Mouse (Mus musculus) E14TG2a.4 (cell line): Measurements from ENCODE around the gene Stx1b.

Source experiments
- H3K27me3 ChIP-seq: 2 replicates; pipeline ENCODE4 v1.6.1; 2014; ENCODE audit warnings: low read length, control low read depth; ENCODE audit not compliant: insufficient read depth
- H3K36me3 ChIP-seq: 2 replicates; pipeline ENCODE4 v1.6.1; 2014; ENCODE audit warnings: low read length, control low read depth; ENCODE audit not compliant: insufficient read depth
- H3K4me1 ChIP-seq: replicated peaks from 2 replicates; pipeline ENCODE4 v1.6.1; 2014; ENCODE audit warnings: low read depth, low read length, control low read depth
- H3K4me3 ChIP-seq: replicated peaks from 2 replicates; pipeline ENCODE4 v1.5.1; 2014; ENCODE audit warnings: mild to moderate bottlenecking, low read length
- H3K9me3 ChIP-seq: 2 replicates; pipeline ENCODE4 v1.6.1; 2014; ENCODE audit warnings: low read length, control low read depth
- CTCF ChIP-seq: conservative IDR thresholded peaks from 2 replicates; pipeline ENCODE4 v1.5.1; 2014; ENCODE audit warnings: low read length
- NANOG ChIP-seq: IDR thresholded peaks from 2 replicates; pipeline ENCODE4 v1.6.1; 2014; ENCODE audit warnings: borderline replicate concordance, low read length, mixed read lengths
- POU5F1 ChIP-seq: IDR thresholded peaks from 2 replicates; pipeline ENCODE4 v1.6.1; 2014; ENCODE audit warnings: low read length, borderline replicate concordance

Stx1b gene

GRCm38 (mm10) chr7:127801010-127801621 is 23.2 kb downstream of the Stx1b start:
- no peak for TF ChIP-seq NANOG
- TF ChIP-seq CTCF, result no peak
- TF ChIP-seq POU5F1, result no peak
- Histone ChIP-seq H3K4me3 (peak overlapping the region; percentile 66), H3K4me1 (peaks cover 64% of the 10 kb centered on the region), H3K36me3 (peaks cover 64% of the 10 kb centered on the region), H3K27me3 (no peaks in the 10 kb centered on the region), H3K9me3 (no peaks in the 10 kb centered on the region)

DNA sequence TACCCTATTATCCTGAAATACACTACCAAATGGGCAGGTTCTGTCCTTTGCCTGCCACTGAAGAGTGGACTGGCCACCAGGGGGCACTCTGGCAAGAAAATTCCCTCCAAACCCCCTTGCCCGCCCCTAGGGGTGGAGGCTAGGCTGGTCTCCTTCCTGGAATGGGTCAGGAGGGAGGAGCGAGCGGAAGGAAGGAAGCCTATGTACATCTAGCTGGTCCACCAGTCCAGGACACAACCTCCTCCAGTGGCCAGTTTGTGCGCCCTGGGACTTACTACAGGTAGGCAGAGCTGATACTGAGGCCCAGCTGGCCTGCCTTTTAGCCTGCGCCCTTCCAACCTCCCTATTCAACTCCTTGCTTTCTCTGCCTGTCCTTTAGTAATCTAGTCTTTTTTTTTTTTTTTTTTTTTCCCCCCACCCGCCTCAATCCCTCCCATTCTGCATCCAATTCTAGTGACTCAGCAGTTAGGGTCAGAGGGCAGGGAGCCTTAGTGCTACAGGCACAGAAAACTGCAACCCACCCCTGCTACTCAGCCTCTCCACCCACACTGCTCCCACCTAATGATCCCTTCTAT is 23.8 kb downstream of the Stx1b start, which contains the start of gene Hsd3b7:
Hsd3b7 (plus strand) TSS at position 170 of the 575 bp plus-strand sequence.
- no peaks in the 10 kb centered on the region for H3K9me3 ChIP-seq
- peaks cover 70% of the 10 kb centered on the region for H3K36me3 ChIP-seq
- no peaks in the 10 kb centered on the region for H3K27me3 ChIP-seq
- H3K4me1 ChIP-seq, result peaks cover 70% of the 10 kb centered on the region
- no peak for TF ChIP-seq POU5F1
- TF ChIP-seq CTCF, result peak; percentile 92
- TF ChIP-seq NANOG, result no peak
- H3K4me3 ChIP-seq, result peak within 1 kb of the TSS; percentile 66

GRCm38 (mm10) chr7:127799738-127800137 is 24.6 kb downstream of the Stx1b start:
- Histone ChIP-seq H3K27me3 (no peaks in the 10 kb centered on the region), H3K36me3 (peaks cover 78% of the 10 kb centered on the region), H3K9me3 (no peaks in the 10 kb centered on the region), H3K4me1 (peaks cover 77% of the 10 kb centered on the region), H3K4me3 (no peak overlapping the region)
- TF ChIP-seq CTCF (no peak), POU5F1 (no peak), NANOG (no peak)

- no peaks in the 10 kb centered on the region for H3K27me3 ChIP-seq
- peaks cover 75% of the 10 kb centered on the region for H3K4me1 ChIP-seq
- peaks cover 82% of the 10 kb centered on the region for H3K36me3 ChIP-seq
- TF ChIP-seq CTCF (no peak), NANOG (no peak), POU5F1 (no peak)
- no peaks in the 10 kb centered on the region for H3K9me3 ChIP-seq
- no peak overlapping the region for H3K4me3 ChIP-seq
These were observed 25.1 kb downstream of the Stx1b start for GRCm38 (mm10) chr7:127799211-127799610.

DNA sequence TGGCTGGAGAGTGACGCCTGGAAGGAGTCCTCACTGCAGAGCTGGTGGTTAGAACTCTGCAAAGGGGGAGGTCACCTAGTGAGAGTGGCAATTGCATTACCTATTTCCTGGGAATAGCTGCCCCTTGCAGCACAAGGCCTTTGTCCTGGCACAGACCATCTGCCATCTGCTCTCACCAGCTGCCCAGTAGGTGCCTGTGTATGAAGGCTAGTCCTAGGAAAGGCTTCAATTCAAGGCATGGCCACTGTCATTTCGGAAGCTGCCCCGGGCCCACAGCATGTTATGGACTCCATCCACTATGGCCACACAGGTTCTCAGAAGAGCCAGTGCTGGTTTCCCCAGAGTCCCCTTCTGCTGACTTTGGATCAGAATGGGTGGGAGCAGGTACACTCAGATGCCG is 25.8 kb downstream of the Stx1b start:
- Histone ChIP-seq H3K9me3 (no peaks in the 10 kb centered on the region), H3K4me3 (no peak overlapping the region), H3K27me3 (no peaks in the 10 kb centered on the region), H3K36me3 (peaks cover 85% of the 10 kb centered on the region), H3K4me1 (peaks cover 69% of the 10 kb centered on the region)
- TF ChIP-seq POU5F1 (no peak), NANOG (no peak), CTCF (no peak)

DNA sequence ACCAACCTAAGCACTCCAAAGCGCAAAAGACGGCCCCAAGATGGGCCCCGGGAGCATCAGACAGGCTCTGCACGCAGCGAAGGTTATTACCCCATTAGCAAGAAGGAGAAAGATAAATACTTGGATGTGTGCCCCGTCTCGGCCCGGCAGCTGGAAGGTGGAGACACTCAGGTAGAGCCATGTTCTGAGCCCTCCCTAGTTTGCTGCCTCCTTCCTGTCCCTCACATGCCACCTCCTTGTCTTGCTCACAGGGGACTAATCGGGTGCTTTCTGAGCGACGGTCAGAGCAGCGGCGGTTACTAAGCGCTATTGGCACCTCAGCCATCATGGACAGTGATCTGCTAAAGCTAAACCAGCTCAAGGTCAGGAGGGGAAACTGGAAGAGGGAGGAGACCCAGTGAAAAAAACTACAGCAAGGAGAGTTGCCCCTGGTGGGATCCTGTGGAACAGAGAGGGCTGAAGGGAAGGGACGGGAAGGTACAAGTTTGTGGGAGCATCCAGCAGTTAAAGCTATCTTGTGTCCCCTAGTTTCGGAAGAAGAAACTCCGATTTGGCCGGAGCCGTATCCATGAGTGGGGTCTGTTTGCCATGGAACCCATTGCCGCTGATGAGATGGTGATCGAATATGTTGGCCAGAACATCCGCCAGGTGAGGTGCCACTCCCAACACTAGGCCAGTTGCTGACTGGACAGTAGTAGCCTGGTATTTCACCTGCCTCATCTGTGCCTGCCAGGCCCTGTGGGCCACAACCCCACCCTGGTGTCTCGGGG is 27.1 kb downstream of the Stx1b start:
- TF ChIP-seq POU5F1 (no peak), CTCF (no peak), NANOG (no peak)
- H3K36me3 ChIP-seq, result peaks cover 87% of the 10 kb centered on the region
- H3K27me3 ChIP-seq, result no peaks in the 10 kb centered on the region
- H3K9me3 ChIP-seq, result no peaks in the 10 kb centered on the region
- peaks cover 64% of the 10 kb centered on the region for H3K4me1 ChIP-seq
- no peak overlapping the region for H3K4me3 ChIP-seq

DNA sequence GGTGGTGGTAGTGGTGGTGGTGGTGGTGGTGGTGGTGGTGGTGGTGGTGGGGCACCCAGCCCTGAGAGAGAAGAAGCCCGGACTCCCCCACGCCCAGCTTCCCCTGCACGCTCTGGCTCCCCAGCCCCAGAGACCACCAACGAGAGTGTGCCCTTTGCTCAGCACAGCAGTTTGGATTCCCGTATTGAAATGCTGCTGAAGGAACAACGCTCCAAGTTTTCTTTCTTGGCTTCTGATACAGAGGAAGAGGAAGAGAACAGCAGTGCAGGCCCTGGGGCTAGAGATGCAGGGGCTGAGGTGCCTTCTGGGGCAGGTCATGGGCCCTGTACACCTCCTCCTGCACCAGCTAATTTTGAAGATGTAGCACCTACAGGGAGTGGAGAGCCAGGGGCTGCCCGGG is 39.0 kb downstream of the Stx1b start, which contains the start of gene Gm49388:
Gm49388 (plus strand) TSS at position 301 of the 400 bp plus-strand sequence.
- TF ChIP-seq POU5F1 (no peak), CTCF (no peak), NANOG (no peak)
- H3K4me1 ChIP-seq, result peaks cover 17% of the 10 kb centered on the region
- no peaks in the 10 kb centered on the region for H3K27me3 ChIP-seq
- no peaks in the 10 kb centered on the region for H3K9me3 ChIP-seq
- H3K4me3 ChIP-seq, result no peak within 1 kb of the TSS
- H3K36me3 ChIP-seq, result peaks cover 97% of the 10 kb centered on the region

DNA sequence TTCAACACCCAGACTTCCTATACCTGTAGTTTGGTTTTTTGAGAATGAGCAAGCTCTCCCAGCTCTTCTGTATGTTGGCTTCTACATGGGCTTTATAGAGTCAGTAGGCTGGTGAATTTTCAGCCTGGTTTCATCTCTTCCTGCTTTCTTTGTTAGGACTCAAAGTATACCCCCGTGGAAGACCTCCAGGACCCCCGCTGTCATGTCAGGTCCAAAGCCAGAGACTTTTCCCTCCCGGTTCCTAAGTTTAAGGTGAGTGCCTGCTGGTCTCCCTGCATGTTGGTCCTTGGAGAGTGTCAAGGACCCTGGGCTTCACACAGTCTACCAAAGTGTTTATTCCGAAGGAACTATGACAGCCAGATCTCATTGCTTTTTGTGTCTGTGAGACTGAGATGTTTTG is 46.0 kb downstream of the Stx1b start:
- H3K36me3 ChIP-seq, result peaks cover 74% of the 10 kb centered on the region
- no peaks in the 10 kb centered on the region for H3K27me3 ChIP-seq
- peaks cover 40% of the 10 kb centered on the region for H3K4me1 ChIP-seq
- no peaks in the 10 kb centered on the region for H3K9me3 ChIP-seq
- peak overlapping the region; percentile 89 for H3K4me3 ChIP-seq
- no peak for TF ChIP-seq NANOG
- no peak for TF ChIP-seq POU5F1
- no peak for TF ChIP-seq CTCF
